Mouse (Mus musculus) limb, embryonic 11.5 days (tissue): ENCODE data around the gene Ric1. TPM values are rescaled to one million over a fixed set of nuclear protein-coding genes. Genes with fewer than 3 reads are reported as not detected.

ENCODE experiments used
- ATAC-seq: fragments of 200-750 bp; cut with Nextera tagmentation; 2 replicates; pipeline ENCODE4 v1.8.0; 2017; ENCODE audit warnings: low read depth; ENCODE audit not compliant: insufficient number of reproducible peaks, low FRiP score, low TSS enrichment
- DNase-seq: peaks from one replicate; pipeline ENCODE4 v3.0.0-alpha.2; 2015; ENCODE audit warnings: low spot score
- H3K27ac ChIP-seq: fragments of 300-500 bp; sonication (generic); replicated peaks from 2 replicates; pipeline ENCODE4 v1.5.1; 2014; ENCODE audit warnings: low read depth, mild to moderate bottlenecking, low read length
- H3K27me3 ChIP-seq: fragments of 300-500 bp; sonication (generic); 2 replicates; pipeline ENCODE4 v1.6.1; 2014; ENCODE audit warnings: mild to moderate bottlenecking, low read length, mixed read lengths; ENCODE audit not compliant: control insufficient read depth, insufficient read depth
- H3K36me3 ChIP-seq: fragments of 300-500 bp; sonication (generic); 2 replicates; pipeline ENCODE4 v1.6.1; 2014; ENCODE audit warnings: mild to moderate bottlenecking, low read length, moderate library complexity, mixed read lengths; ENCODE audit not compliant: control insufficient read depth, insufficient read depth
- H3K4me1 ChIP-seq: fragments of 300-500 bp; sonication (generic); 2 replicates; pipeline ENCODE4 v1.6.1; 2014; ENCODE audit warnings: low read length, mixed read lengths; ENCODE audit not compliant: control insufficient read depth, insufficient read depth
- H3K4me2 ChIP-seq: fragments of 300-500 bp; sonication (generic); 2 replicates; pipeline ENCODE4 v1.6.1; 2014; ENCODE audit warnings: low read depth, mild to moderate bottlenecking, moderate library complexity; ENCODE audit not compliant: severe bottlenecking
- H3K4me3 ChIP-seq: fragments of 300-500 bp; sonication (generic); 2 replicates; pipeline ENCODE4 v1.5.1; 2014; ENCODE audit warnings: low read depth, low read length
- H3K9ac ChIP-seq: fragments of 300-500 bp; sonication (generic); 2 replicates; pipeline ENCODE4 v1.6.1; 2014; ENCODE audit warnings: mild to moderate bottlenecking, low read length
- H3K9me3 ChIP-seq: fragments of 300-500 bp; sonication (generic); 2 replicates; pipeline ENCODE4 v1.6.1; 2016; ENCODE audit warnings: low read length; ENCODE audit not compliant: control insufficient read depth
- WGBS: fragments of 180-500 bp; shearing (Covaris S2); extraction: QIAGEN DNeasy Blood & Tissue Kit; methylation state at CpG from one replicate; pipeline ENCODE4 v1.1.7; 2014; 5-methylcytosine and 5-hydroxymethylcytosine counted together
- polyA plus RNA-seq: library from polyadenylated mRNA; unstranded; fragments of >200 nt; fragmentation: Nextera tagmentation; extraction: Ambion mirVana; gene quantifications from 2 replicates; pipeline ENCODE4 v1.2.1, GENCODE M21; 2014

Ric1 gene
- 21.9 and 24.5 TPM in 2 replicates for polyA plus RNA-seq

DNA sequence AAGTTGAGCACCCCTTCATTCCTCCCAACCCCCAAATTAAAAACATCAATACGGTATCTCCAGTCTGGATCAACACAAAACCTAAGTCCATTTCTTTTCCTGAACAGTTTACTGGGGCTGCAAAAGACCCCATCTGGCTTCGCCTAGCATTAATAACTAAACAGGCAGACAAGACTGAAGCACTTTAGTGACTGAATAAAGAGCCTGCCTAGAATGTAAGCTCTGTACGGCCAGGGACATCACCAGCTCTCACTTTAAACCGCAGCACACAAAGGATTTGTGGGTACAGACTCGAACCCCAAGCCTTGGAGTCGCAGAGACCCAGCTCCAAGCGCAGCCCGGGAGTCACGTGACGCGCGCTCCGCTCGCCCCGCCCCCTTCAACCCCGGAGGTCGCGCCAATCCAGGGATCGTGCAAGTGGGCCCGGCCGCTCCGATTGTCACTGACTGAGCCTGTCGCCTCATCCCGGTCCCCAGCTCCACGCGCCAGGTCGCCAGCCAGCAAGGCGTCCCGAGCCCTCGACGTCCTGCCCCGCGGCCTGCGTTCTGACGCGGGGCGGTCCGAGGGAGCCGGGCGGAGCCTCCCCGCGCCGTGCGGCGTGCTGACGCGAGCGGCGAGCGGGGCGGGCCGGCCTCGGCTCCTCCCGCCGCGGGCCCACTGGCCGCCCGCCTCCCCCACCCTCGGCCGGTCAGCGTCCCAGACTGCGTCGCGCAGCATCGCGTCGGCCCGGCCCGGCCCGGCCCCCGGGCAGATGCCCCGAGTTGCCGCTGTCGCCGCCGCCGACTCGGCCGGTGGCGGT lies at the start of gene Ric1:
Ric1 (plus strand) TSS at position 646 of the 799 bp plus-strand sequence.
- ATAC-seq (peak; percentile 95), DNase-seq (peak; percentile 92)
- Histone ChIP-seq H3K27ac (peak within 1 kb of the TSS; percentile 94), H3K4me3 (peak within 1 kb of the TSS; percentile 92), H3K4me1 (peaks cover 6% of the 10 kb centered on the region), H3K9ac (peak within 1 kb of the TSS; percentile 95), H3K4me2 (peak within 1 kb of the TSS; percentile 50), H3K27me3 (no peaks in the 10 kb centered on the region), H3K9me3 (no peaks in the 10 kb centered on the region), H3K36me3 (no peaks in the 10 kb centered on the region)
- WGBS, result 2% methylated on average over 40 of the region's 80 CpGs

DNA sequence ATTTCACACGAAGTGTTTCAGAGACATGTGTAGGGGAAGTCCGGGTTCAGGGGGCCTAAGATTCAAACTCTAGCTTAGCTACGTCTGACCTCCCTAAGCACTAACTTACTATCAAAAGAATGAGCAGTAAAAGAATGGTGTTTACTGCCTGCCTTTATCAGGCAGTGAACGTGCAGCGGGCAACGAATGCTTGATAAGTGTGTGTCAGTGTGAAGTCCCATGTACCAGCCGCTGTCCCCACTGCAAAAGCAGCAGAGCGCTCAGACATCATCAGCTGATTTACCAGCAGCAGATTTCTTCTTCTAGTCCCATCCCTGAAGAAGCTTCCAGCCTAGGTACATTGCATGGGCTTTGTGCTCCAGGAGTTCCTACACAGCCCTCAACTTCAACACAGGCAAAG lies 49.7 kb upstream of the Ric1 start:
- H3K27me3 ChIP-seq, result no peaks in the 10 kb centered on the region
- H3K27ac ChIP-seq, result no peak overlapping the region
- 83% methylated on average over 8 of the region's 8 CpGs for WGBS
- no peak overlapping the region for H3K4me2 ChIP-seq
- no peaks in the 10 kb centered on the region for H3K36me3 ChIP-seq
- no peaks in the 10 kb centered on the region for H3K9me3 ChIP-seq
- DNase-seq (no peak), ATAC-seq (no peak)
- no peak overlapping the region for H3K9ac ChIP-seq
- H3K4me1 ChIP-seq, result peaks cover 7% of the 10 kb centered on the region
- no peak overlapping the region for H3K4me3 ChIP-seq

DNA sequence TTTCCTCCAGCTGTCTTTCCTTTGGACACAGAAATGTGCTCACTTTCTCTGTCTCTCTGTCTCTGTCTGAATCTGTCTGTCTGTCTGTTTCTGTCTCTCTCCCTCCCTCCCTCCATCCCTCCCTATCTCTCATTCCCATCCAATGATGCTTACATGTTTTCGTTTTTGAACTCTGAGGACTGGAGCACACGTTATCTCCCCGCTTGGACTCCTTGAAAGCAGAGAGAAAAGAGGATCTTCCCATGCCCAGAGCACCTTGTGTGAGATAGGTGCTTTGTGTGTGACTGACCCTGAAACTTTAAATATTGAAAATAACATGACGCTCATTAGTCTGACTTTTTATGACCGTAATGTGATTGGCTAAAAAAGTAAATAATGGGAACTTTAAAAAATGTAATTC lies 49.1 kb upstream of the Ric1 start:
- no peak overlapping the region for H3K4me2 ChIP-seq
- no peak overlapping the region for H3K27ac ChIP-seq
- WGBS, result 88% methylated on average over 5 of the region's 5 CpGs
- peaks cover 7% of the 10 kb centered on the region for H3K4me1 ChIP-seq
- H3K9me3 ChIP-seq, result no peaks in the 10 kb centered on the region
- DNase-seq (no peak), ATAC-seq (no peak)
- H3K27me3 ChIP-seq, result no peaks in the 10 kb centered on the region
- H3K4me3 ChIP-seq, result no peak overlapping the region
- no peaks in the 10 kb centered on the region for H3K36me3 ChIP-seq
- H3K9ac ChIP-seq, result no peak overlapping the region

DNA sequence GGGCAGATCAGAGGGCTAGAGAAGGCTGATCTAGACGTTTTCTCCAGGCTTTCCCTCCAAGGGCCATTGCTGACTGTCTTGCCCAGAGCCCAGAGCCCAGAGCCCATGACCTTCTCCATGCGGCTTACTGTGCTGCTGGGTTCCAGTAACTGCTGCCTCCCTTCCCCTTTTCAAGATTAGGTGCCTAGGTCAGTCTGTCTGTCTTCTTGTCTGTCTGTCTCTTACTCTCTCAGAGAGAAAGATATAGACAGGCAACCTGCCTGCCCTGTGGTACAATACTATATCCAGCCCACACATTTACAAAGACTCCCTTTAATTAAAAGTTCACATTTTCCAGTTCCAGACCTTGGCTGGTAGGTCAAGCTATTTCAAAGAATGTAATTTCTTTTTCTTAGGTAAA lies 47.3 kb upstream of the Ric1 start:
- Histone ChIP-seq H3K27me3 (no peaks in the 10 kb centered on the region), H3K36me3 (no peaks in the 10 kb centered on the region), H3K4me3 (no peak overlapping the region), H3K9me3 (no peaks in the 10 kb centered on the region), H3K4me1 (peaks cover 7% of the 10 kb centered on the region), H3K4me2 (no peak overlapping the region), H3K27ac (no peak overlapping the region), H3K9ac (no peak overlapping the region)
- DNase-seq (no peak), ATAC-seq (no peak)
- 53% methylated on average over 2 of the region's 2 CpGs for WGBS

DNA sequence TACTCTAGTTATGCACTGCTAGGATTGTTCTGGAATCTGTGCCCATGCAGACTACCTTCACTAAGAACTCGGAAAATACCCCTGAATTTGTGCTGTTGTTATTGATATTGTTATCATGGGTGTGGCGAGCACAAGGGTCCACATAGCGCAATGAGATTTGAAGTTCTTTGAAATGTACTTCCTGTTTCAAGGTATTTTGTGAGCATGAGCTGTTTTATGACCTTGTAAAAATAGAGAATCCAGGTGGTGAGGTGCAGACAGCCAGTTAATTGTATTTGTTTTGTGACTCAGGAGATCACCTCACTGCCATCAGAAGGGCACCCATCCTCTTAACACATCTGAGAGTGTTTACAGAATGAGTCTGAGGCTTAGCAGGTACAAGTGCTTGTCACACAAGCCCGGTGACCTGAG lies 46.9 kb upstream of the Ric1 start:
- Histone ChIP-seq H3K9ac (no peak overlapping the region), H3K27ac (no peak overlapping the region), H3K9me3 (no peaks in the 10 kb centered on the region), H3K4me2 (no peak overlapping the region), H3K36me3 (no peaks in the 10 kb centered on the region), H3K4me3 (no peak overlapping the region), H3K27me3 (no peaks in the 10 kb centered on the region), H3K4me1 (peaks cover 7% of the 10 kb centered on the region)
- WGBS, result 74% methylated on average over 4 of the region's 4 CpGs
- no peak for ATAC-seq
- DNase-seq, result no peak

DNA sequence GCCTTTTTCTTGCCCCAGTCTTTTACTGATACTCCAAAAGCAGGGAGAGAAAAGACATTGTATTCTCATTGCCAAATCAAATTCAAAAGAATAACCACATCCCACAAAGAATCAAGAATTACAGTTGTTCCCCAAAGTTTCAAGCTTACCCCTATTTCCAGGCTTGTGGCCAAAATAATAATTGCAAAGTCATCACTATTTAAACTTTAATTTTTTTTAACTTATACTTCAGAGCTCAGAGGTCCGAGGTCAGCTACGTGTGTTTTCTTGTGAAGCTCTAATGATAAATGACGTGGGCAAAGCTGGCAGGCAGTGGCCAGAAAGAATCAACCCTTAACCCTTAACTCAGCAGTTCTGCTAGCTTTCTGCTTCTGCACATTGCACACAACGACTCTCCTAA lies 43.5 kb upstream of the Ric1 start:
- H3K27ac ChIP-seq, result no peak overlapping the region
- no peak for DNase-seq
- WGBS, result 28% methylated on average over 4 of the region's 4 CpGs
- no peak for ATAC-seq
- no peaks in the 10 kb centered on the region for H3K36me3 ChIP-seq
- H3K9me3 ChIP-seq, result no peaks in the 10 kb centered on the region
- no peak overlapping the region for H3K4me2 ChIP-seq
- H3K27me3 ChIP-seq, result no peaks in the 10 kb centered on the region
- H3K4me1 ChIP-seq, result no peaks in the 10 kb centered on the region
- H3K9ac ChIP-seq, result no peak overlapping the region
- H3K4me3 ChIP-seq, result no peak overlapping the region

DNA sequence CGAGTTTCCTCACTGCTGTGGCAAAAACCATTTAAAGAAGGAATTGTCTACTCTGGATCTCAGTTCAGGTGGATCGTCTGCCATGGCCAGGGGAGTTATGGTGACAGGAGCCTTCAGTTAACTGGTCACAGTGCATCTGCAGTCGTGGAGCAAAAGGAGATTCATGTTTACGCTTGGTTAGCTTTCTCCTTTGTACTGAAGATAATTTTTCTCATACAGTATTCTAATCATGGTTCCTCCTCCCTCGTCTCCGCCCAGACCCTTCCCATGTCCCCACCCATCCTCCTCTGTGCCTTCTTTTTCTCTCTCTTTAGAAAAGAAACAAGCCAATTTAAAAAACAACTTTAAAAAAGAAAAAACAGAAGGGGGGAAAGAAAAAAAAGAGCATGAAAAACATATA lies 40.5 kb upstream of the Ric1 start:
- Histone ChIP-seq H3K4me3 (no peak overlapping the region), H3K9me3 (no peaks in the 10 kb centered on the region), H3K36me3 (no peaks in the 10 kb centered on the region), H3K4me1 (no peaks in the 10 kb centered on the region), H3K27me3 (no peaks in the 10 kb centered on the region), H3K4me2 (no peak overlapping the region), H3K9ac (no peak overlapping the region), H3K27ac (no peak overlapping the region)
- WGBS, result 84% methylated on average over 6 of the region's 6 CpGs
- ATAC-seq (no peak), DNase-seq (no peak)

DNA sequence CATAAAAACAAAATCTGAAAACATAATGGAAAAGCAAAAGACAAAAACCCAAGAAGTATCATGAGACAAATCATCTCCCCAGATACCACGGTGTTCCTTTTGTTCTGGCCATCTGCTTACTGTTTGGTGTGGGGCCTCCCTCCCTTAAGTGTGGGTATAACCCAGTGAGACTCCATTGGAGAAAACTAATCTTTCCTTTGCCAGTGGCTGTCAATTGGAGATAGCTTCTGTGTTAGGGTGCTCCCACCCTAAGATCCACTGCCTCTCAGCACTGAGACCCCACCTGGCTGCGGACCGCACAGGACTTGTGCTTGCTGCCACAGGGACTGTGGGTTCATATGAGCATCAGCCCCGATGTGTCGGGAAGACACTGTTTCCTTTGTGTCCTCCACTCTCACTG lies 39.9 kb upstream of the Ric1 start:
- H3K27ac ChIP-seq, result no peak overlapping the region
- WGBS, result 82% methylated on average over 5 of the region's 5 CpGs
- ATAC-seq (no peak), DNase-seq (no peak)
- no peaks in the 10 kb centered on the region for H3K36me3 ChIP-seq
- no peak overlapping the region for H3K4me3 ChIP-seq
- H3K4me2 ChIP-seq, result no peak overlapping the region
- H3K4me1 ChIP-seq, result no peaks in the 10 kb centered on the region
- H3K9ac ChIP-seq, result no peak overlapping the region
- no peaks in the 10 kb centered on the region for H3K9me3 ChIP-seq
- H3K27me3 ChIP-seq, result no peaks in the 10 kb centered on the region

DNA sequence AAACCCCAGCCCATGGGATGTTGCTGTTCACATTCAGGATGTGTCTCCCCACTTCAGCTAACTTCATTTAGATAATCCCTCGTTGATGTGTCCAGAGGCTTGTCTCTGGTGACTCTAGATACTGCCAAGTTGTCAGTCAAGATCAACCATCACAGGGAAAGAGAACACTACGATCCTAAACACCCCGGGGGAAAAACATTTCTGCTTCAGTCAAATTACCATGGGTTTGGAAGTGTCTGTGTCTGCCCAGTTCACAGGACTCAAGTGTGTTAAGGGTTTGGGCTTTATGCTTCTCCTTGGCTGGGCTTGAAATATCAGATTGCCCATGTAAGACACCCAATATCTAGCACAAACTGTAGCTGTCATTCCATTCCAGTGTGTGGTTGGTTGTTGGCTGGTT lies 39.4 kb upstream of the Ric1 start:
- Histone ChIP-seq H3K9me3 (no peaks in the 10 kb centered on the region), H3K9ac (no peak overlapping the region), H3K4me1 (no peaks in the 10 kb centered on the region), H3K36me3 (no peaks in the 10 kb centered on the region), H3K4me3 (no peak overlapping the region), H3K27me3 (no peaks in the 10 kb centered on the region), H3K27ac (no peak overlapping the region), H3K4me2 (no peak overlapping the region)
- WGBS, result 78% methylated on average over 3 of the region's 3 CpGs
- ATAC-seq (no peak), DNase-seq (no peak)
